In genomic region chr19:57198029-57198428, GRCm38 (mm10) we compare ENCODE assay signal across 8 mouse cellular contexts.
DNase-seq lines count a peak whose midpoint lies in the region; ATAC-seq and TF ChIP-seq lines count a peak whose summit lies in the region.

No protein-coding gene starts in this region.

- TF ChIP-seq EP300 in lung, postnatal 0 days (IDR thresholded peaks at IDR 0.05): no peak

- 0 out of 2 replicates have a peak overlapping the region, but pooled peaks have one; percentile 42 for H3K4me3 ChIP-seq in lung, postnatal 0 days (ENCODE audit: low read depth, low read length)
- H3K4me3 ChIP-seq in limb, embryonic 15.5 days: no peak overlapping the region
- H3K4me3 ChIP-seq in stomach, embryonic 16.5 days (replicated peaks; ENCODE audit: low read length): peak overlapping the region; percentile 55; the same call in 1 of the 2 replicates

- TF ChIP-seq CTCF in lung, postnatal 0 days (IDR thresholded peaks at IDR 0.05): no peak

- WGBS in lung, postnatal 0 days: 23% methylated on average over 5 of the region's 5 CpGs
- WGBS in limb, embryonic 15.5 days: 53% methylated on average over 5 of the region's 5 CpGs
- WGBS in stomach, embryonic 16.5 days: 23% methylated on average over 5 of the region's 5 CpGs

- H3K36me3 ChIP-seq in lung, postnatal 0 days (ENCODE audit: insufficient read depth, low read length): no peaks in the 10 kb centered on the region
- H3K36me3 ChIP-seq in limb, embryonic 15.5 days: no peaks in the 10 kb centered on the region
- no peaks in the 10 kb centered on the region for H3K36me3 ChIP-seq in stomach, embryonic 16.5 days (ENCODE audit: control insufficient read depth, insufficient read depth, low read length)

- H3K9me3 ChIP-seq in lung, postnatal 0 days (ENCODE audit: low read length): no peaks in the 10 kb centered on the region
- H3K9me3 ChIP-seq in limb, embryonic 15.5 days: no peaks in the 10 kb centered on the region
- no peaks in the 10 kb centered on the region for H3K9me3 ChIP-seq in stomach, embryonic 16.5 days (replicated peaks; ENCODE audit: control insufficient read depth, low read length)

- H3K4me2 ChIP-seq in lung, postnatal 0 days (replicated peaks; ENCODE audit: low read depth, low read length): no peak overlapping the region
- H3K4me2 ChIP-seq in limb, embryonic 15.5 days: no peak overlapping the region
- H3K4me2 ChIP-seq in stomach, embryonic 16.5 days (ENCODE audit: low read depth, low read length): peak overlapping the region; percentile 88

- ATAC-seq in lung, postnatal 0 days: no peak
- no peak for ATAC-seq in limb, embryonic 15.5 days (ENCODE audit: insufficient number of reproducible peaks, low FRiP score, low TSS enrichment, low read depth)
- 0 out of 2 replicates have a peak, but pooled peaks have one; percentile 58 for ATAC-seq in stomach, embryonic 16.5 days (ENCODE audit: insufficient read depth, low FRiP score)

- no peak overlapping the region for H3K9ac ChIP-seq in lung, postnatal 0 days (replicated peaks; ENCODE audit: low read depth)
- no peak overlapping the region for H3K9ac ChIP-seq in limb, embryonic 15.5 days
- peak overlapping the region; percentile 35; the same call in 1 of the 2 replicates for H3K9ac ChIP-seq in stomach, embryonic 16.5 days (ENCODE audit: low read length)

- H3K27me3 ChIP-seq in lung, postnatal 0 days (replicated peaks; ENCODE audit: insufficient read depth, low read length): no peaks in the 10 kb centered on the region
- peaks cover 22% of the 10 kb centered on the region for H3K27me3 ChIP-seq in limb, embryonic 15.5 days
- no peaks in the 10 kb centered on the region for H3K27me3 ChIP-seq in stomach, embryonic 16.5 days (ENCODE audit: control insufficient read depth, insufficient read depth, low read length)

- peak overlapping the region; percentile 74 for H3K27ac ChIP-seq in lung, postnatal 0 days (ENCODE audit: low read length)
- H3K27ac ChIP-seq in limb, embryonic 15.5 days: 0 out of 2 replicates have a peak overlapping the region, but pooled peaks have one; percentile 57
- H3K27ac ChIP-seq in stomach, embryonic 16.5 days (ENCODE audit: low read length): peak overlapping the region; percentile 80

- peaks cover 42% of the 10 kb centered on the region for H3K4me1 ChIP-seq in lung, postnatal 0 days (ENCODE audit: insufficient read depth, low read depth, low read length)
- peaks cover 26% of the 10 kb centered on the region for H3K4me1 ChIP-seq in limb, embryonic 15.5 days
- H3K4me1 ChIP-seq in stomach, embryonic 16.5 days (ENCODE audit: control insufficient read depth, insufficient read depth, low read length): peaks cover 40% of the 10 kb centered on the region

- DNase-seq in heart, adult 11 months: peak; percentile 93
- no peak for DNase-seq in heart, adult 9 months (ENCODE audit: low spot score in 2 of 2)
- no peak for DNase-seq in lung, postnatal 0 days (ENCODE audit: low spot score)
- no peak for DNase-seq in lung, postnatal 10 days
- DNase-seq in adrenal gland, postnatal 14 days: no peak
- DNase-seq in c-Kit-positive CD71-positive TER-119-positive erythroid progenitor cells, embryonic 14.5 days (ENCODE audit: low spot score): no peak
